Mouse (Mus musculus) liver, postnatal 0 days (tissue): ENCODE results near the gene Sash1. TPM values are rescaled to one million over a fixed set of nuclear protein-coding genes. Genes with fewer than 3 reads are reported as not detected.
"Not testable (repeated sequence)": the region's sequence is repeated elsewhere in the genome, so short reads cannot be mapped to it uniquely, and the experiment has no call there.

ENCODE experiments used
- ATAC-seq: fragments of 200-750 bp; cut with Nextera tagmentation; 2 replicates; pipeline ENCODE4 v1.8.0; 2017; ENCODE audit warnings: mild to moderate bottlenecking, moderate library complexity
- DNase-seq: peaks from one replicate; pipeline ENCODE4 v3.0.0-alpha.2; 2016
- H3K27ac ChIP-seq: fragments of 300-500 bp; sonication (generic); 2 replicates; pipeline ENCODE4 v1.5.1; 2014; ENCODE audit warnings: antibody characterized with exemption, moderate library complexity, mild to moderate bottlenecking, low read depth
- H3K27me3 ChIP-seq: fragments of 300-500 bp; sonication (generic); 2 replicates; pipeline ENCODE4 v1.6.1; 2014; ENCODE audit warnings: low read length, control low read depth, mixed read lengths; ENCODE audit not compliant: insufficient read depth
- H3K36me3 ChIP-seq: fragments of 300-500 bp; sonication (generic); replicated peaks from 2 replicates; pipeline ENCODE4 v1.6.1; 2014; ENCODE audit warnings: mild to moderate bottlenecking, control low read depth, low read length, moderate library complexity, mixed read lengths; ENCODE audit not compliant: insufficient read depth
- H3K4me1 ChIP-seq: fragments of 300-500 bp; sonication (generic); 2 replicates; pipeline ENCODE4 v1.6.1; 2014; ENCODE audit warnings: antibody characterized with exemption, mild to moderate bottlenecking, control low read depth; ENCODE audit not compliant: insufficient read depth
- H3K4me2 ChIP-seq: fragments of 300-500 bp; sonication (generic); 2 replicates; pipeline ENCODE4 v1.6.1; 2014; ENCODE audit warnings: low read depth, mild to moderate bottlenecking, low read length, moderate library complexity, mixed read lengths
- H3K4me3 ChIP-seq: fragments of 300-500 bp; sonication (generic); 2 replicates; pipeline ENCODE4 v1.5.1; 2014; ENCODE audit warnings: low read depth, low read length
- H3K9ac ChIP-seq: fragments of 300-500 bp; sonication (generic); replicated peaks from 2 replicates; pipeline ENCODE4 v1.6.1; 2014; ENCODE audit warnings: mild to moderate bottlenecking, moderate library complexity
- H3K9me3 ChIP-seq: fragments of 300-500 bp; sonication (generic); 2 replicates; pipeline ENCODE4 v1.6.1; 2016; ENCODE audit warnings: mild to moderate bottlenecking, control low read depth, low read length, mixed read lengths
- CTCF ChIP-seq: sonication (generic); IDR thresholded peaks from 2 replicates; pipeline ENCODE4 v1.5.1; 2016; ENCODE audit warnings: antibody characterized with exemption, low read depth
- EP300 ChIP-seq: IDR thresholded peaks from 2 replicates; pipeline ENCODE4 v1.6.1; 2016; ENCODE audit warnings: antibody characterized with exemption, low read depth, mild to moderate bottlenecking
- WGBS: fragments of 180-500 bp; shearing (Covaris S2); extraction: QIAGEN DNeasy Blood & Tissue Kit; methylation state at CpG from one replicate; pipeline ENCODE4 v1.1.7; 2014; ENCODE audit not compliant: insufficient replicate concordance; 5-methylcytosine and 5-hydroxymethylcytosine counted together
- polyA plus RNA-seq: library from polyadenylated mRNA; unstranded; fragments of >200 nt; fragmentation: Nextera tagmentation; extraction: Ambion mirVana; gene quantifications from 2 replicates; pipeline ENCODE4 v1.2.1, GENCODE M21; 2015

The Sash1 gene
- polyA plus RNA-seq, 1 experiment from 2014 or later = 1.9 TPM

GRCm38 (mm10) chr10:8718831-8719230, 167.0 kb downstream of the Sash1 start:
- WGBS = 77% methylated on average over 7 of the region's 7 CpGs

GRCm38 (mm10) chr10:8717171-8717570, 168.7 kb downstream of the Sash1 start:
- H3K4me2 ChIP-seq = no peak overlapping the region
- H3K4me3 ChIP-seq = no peak overlapping the region
- no peaks in the 10 kb centered on the region for H3K4me1 ChIP-seq
- H3K9ac ChIP-seq = no peak overlapping the region
- no peaks in the 10 kb centered on the region for H3K36me3 ChIP-seq
- ATAC-seq (no peak), DNase-seq (no peak)
- TF ChIP-seq CTCF (no peak), EP300 (no peak)
- no peaks in the 10 kb centered on the region; the same call in 1 of the 2 replicates for H3K27me3 ChIP-seq
- H3K27ac ChIP-seq = no peak overlapping the region
- H3K9me3 ChIP-seq = no peaks in the 10 kb centered on the region
- WGBS = 69% methylated on average over 5 of the region's 5 CpGs

More at GRCm38 (mm10) chr10:8718831-8719230, 167.0 kb downstream of the Sash1 start:
- Histone ChIP-seq H3K36me3 (peaks cover 5% of the 10 kb centered on the region; the same call in 1 of the 2 replicates), H3K27me3 (no peaks in the 10 kb centered on the region; the same call in 1 of the 2 replicates), H3K9me3 (no peaks in the 10 kb centered on the region), H3K4me1 (no peaks in the 10 kb centered on the region), H3K9ac (no peak overlapping the region), H3K4me2 (no peak overlapping the region), H3K27ac (no peak overlapping the region), H3K4me3 (no peak overlapping the region)
- no peak for DNase-seq
- ATAC-seq = no peak
- TF ChIP-seq EP300 = no peak
- no peak for TF ChIP-seq CTCF

- 16% methylated on average over 12 of the region's 12 CpGs for WGBS
- TF ChIP-seq EP300 = no peak
- TF ChIP-seq CTCF = peak; percentile 90
- no peaks in the 10 kb centered on the region for H3K4me1 ChIP-seq
- no peak overlapping the region for H3K9ac ChIP-seq
- ATAC-seq (peak; percentile 51; the same call in 1 of the 2 replicates), DNase-seq (peak; percentile 79)
- no peaks in the 10 kb centered on the region; the same call in 1 of the 2 replicates for H3K27me3 ChIP-seq
- no peak overlapping the region for H3K27ac ChIP-seq
- no peaks in the 10 kb centered on the region for H3K9me3 ChIP-seq
- H3K4me3 ChIP-seq = no peak overlapping the region
- 0 out of 2 replicates have a peak overlapping the region, but pooled peaks have one; percentile 3 for H3K4me2 ChIP-seq
- no peaks in the 10 kb centered on the region for H3K36me3 ChIP-seq
Measured at GRCm38 (mm10) chr10:8715679-8716284, 170.1 kb downstream of the Sash1 start.

- WGBS = 43% methylated on average over 1 of the region's 1 CpGs
Measured at GRCm38 (mm10) chr10:8696636-8697035, 189.2 kb downstream of the Sash1 start.

GRCm38 (mm10) chr10:8693996-8694500, 191.8 kb downstream of the Sash1 start:
- H3K36me3 ChIP-seq = no peaks in the 10 kb centered on the region
- 73% methylated on average over 7 of the region's 7 CpGs for WGBS
- H3K4me3 ChIP-seq = no peak overlapping the region
- ATAC-seq (no peak), DNase-seq (no peak)
- no peaks in the 10 kb centered on the region for H3K9me3 ChIP-seq
- H3K27me3 ChIP-seq = no peaks in the 10 kb centered on the region
- no peak overlapping the region for H3K9ac ChIP-seq
- no peak for TF ChIP-seq EP300
- TF ChIP-seq CTCF = no peak
- H3K27ac ChIP-seq = no peak overlapping the region
- H3K4me1 ChIP-seq = no peaks in the 10 kb centered on the region
- H3K4me2 ChIP-seq = no peak overlapping the region

More at GRCm38 (mm10) chr10:8696636-8697035, 189.2 kb downstream of the Sash1 start:
- H3K4me2 ChIP-seq, H3K9ac ChIP-seq, H3K27me3 ChIP-seq, ATAC-seq, H3K9me3 ChIP-seq, H3K4me3 ChIP-seq, H3K4me1 ChIP-seq, DNase-seq, H3K27ac ChIP-seq, H3K36me3 ChIP-seq: not testable (repeated sequence)

GRCm38 (mm10) chr10:8693561-8693960, 192.3 kb downstream of the Sash1 start:
- Histone ChIP-seq H3K4me1 (no peaks in the 10 kb centered on the region), H3K9me3 (no peaks in the 10 kb centered on the region), H3K9ac (no peak overlapping the region), H3K27ac (no peak overlapping the region), H3K4me2 (no peak overlapping the region), H3K36me3 (no peaks in the 10 kb centered on the region), H3K4me3 (no peak overlapping the region), H3K27me3 (no peaks in the 10 kb centered on the region)
- TF ChIP-seq CTCF = no peak
- no peak for TF ChIP-seq EP300
- ATAC-seq (no peak), DNase-seq (no peak)
- 81% methylated on average over 4 of the region's 4 CpGs for WGBS
